Mouse (Mus musculus) G1E-ER4 (cell line): ENCODE data around the gene Pnrc1. TPM values are rescaled to one million over a fixed set of nuclear protein-coding genes. Genes with fewer than 3 reads are reported as not detected.

Source experiments
- GATA1 ChIP-seq: IDR thresholded peaks from one replicate; pipeline ENCODE4 v1.8.0; 2012; ENCODE audit warnings: low read length, inconsistent platforms
- polyA plus RNA-seq: library from polyadenylated mRNA; stranded (reverse); fragments of >175 nt; gene quantifications from 2 replicates; pipeline ENCODE4 v1.2.3, GENCODE M21; 2012

Pnrc1 gene
- polyA plus RNA-seq, 1 experiment, result 77.7 TPM

DNA sequence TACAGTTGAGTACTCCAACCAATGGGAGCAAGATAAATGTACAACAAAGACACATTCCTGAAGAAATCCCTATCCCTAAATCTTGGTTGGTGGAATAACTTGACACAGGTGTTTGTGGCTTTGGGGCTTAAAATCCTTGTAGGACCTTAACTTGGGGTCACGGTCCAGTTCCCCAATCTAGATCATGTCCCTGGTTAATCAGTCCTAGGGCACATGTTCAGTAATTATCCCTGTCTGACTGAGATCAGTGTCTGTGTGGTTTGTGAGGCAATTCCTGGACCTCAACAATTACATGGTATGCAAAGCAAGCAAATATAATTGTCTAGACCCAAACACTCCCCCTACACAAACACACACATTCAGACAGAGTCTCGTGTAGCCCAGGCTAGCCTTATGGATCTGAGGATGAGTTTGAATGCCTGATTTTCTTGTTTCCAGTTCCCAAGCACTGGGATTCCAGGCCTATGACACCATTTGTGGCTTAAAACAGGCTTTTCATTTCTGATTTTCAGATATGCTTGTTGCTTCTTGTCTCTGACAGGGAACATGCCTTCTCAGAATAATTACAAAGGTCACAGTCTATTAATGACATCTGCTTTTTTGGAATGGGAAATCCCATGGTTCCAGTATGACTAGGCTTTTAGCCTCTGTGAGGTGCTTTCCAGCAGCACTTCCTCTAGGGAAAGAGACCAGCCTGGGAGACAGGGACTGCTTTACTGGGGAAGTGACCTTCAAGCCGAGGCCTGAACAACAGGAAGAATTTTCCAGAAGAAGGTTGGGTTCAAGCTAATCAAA is 7.9 kb downstream of the Pnrc1 start:
- no peak for TF ChIP-seq GATA1

DNA sequence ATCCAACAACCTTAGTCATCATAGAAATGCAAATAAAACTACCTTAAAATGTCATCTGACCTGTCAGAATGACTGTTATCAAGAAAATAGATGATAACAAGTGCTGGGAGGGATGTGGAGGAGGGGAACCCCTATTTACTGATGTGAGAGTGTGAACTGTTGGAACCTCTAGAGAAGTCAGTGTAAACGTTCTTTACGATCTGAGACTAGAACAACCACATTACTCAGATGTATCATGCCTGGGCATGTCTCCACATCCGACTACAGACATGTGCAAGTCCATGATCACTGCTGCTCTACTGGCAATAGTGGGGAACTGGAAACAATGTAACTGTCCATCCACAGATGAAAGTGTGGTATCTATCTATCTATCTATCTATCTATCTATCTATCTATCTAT is 16.5 kb downstream of the Pnrc1 start:
- TF ChIP-seq GATA1, result no peak

DNA sequence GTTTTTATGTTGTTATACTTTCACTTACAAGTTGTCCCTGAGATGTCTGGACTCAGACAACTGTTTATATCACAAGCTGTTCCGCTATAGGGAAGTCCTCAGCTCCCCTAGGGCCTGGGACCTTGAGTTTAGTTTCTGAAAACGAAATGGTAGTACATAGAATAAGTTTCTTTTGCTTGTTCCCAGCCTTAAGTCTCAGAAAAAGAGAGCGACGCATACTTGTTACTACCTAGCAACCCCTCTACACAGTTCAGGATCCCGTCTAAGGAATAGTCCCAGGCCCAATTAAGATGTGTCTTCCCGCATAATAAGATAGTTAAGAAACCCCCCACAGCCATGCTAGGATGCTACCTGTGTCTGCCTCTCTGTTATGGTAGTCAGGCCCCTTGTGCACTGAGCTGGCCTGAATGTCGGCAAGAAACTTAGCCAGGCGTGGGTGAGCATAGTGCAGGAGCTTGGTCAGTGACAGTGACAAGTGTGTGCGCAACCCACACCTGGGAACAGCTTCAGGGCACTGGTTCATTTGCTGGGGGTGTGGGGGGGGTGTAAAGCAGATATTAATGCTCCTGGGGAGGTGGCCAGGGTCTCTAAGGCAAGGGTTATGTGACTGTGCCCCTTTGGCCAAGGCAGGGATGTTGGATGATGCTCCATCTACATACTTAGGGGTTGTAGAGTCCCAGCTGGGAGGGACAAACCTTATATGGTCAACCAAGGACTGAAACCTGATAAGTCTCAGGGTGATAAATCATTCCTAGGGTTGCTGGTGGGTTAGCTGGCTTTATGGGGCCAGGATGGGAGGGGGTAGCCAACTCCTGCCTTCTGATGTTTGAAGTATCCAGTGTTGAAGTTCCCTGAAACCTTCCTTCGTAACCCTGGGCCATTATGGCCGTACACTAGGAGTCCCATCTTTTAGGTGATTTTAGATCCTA is 19.3 kb downstream of the Pnrc1 start:
- TF ChIP-seq GATA1, result no peak

DNA sequence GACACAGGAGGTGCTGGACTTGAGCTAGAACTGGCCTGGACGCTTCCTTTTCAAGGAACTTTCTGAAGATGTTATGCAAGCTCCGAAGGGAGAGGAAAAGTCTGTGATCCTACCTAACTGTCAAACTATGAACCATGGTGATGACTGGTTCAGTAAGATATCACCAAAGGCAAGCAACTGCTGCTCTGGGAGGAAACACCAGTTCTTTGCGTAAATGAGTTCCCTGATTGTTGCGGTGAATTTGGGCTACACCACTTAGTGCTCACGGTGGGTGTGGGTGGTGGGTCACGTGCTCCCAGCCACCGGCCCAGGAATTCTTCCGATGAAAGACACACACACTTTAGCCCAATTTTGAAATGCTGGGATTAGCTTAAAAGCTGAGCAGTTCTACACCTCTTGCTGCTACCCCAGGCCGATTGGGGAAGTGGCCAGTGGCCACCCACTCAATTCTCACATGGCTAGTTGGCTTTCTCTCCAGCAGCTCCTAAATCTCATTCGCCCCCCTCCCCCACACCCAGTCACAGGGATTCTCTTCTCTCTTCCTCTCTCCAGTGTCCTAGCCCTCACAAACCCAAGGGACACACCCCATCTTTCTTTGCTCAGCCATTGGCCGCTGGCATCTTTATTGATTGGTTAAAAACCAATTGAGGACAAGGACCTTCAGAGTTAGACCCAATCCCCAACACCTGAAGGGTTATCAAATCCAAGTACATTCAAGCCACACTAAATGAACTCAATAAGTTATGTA is 24.8 kb downstream of the Pnrc1 start:
- TF ChIP-seq GATA1, result no peak

DNA sequence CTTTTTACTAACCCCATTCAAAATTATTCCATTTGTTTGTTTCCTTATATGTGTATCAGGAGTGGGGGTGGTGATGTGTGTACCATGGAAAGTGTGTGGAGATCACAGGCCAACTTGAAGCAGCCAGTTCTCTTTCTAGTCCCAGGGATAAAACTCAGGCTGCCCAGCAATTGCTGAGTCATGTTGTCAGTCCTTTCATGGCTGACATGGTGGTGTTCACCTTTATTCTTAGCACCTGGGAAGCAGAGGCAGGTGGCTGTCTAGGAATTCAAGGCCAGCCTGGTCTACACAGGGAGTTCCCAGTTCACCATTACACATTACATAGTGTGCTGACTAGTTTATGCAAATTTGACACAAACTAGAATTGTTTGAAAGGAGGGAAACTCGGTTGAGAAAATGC is 27.1 kb downstream of the Pnrc1 start:
- no peak for TF ChIP-seq GATA1

DNA sequence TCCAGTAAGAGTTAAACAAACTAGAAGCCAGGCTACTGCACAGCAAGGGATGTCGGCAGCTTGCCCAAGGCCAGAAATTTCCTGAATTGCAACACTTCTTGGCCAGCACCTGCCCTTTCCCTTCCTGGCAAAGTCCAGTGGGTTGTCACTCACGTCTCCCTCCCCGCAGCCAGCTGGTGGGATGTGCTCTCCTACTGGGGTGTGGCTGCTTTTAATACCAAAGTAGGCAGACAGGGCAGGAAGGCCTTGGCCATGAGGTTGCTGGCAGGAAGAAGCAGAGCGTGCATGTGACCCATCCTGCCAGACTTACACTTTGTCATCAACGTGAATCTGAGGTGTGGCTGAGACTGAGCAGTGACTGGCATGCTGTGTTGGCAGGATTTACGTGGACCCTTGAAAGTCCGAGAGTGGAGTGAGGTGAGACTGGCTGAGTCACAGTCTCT is 28.6 kb downstream of the Pnrc1 start:
- no peak for TF ChIP-seq GATA1

DNA sequence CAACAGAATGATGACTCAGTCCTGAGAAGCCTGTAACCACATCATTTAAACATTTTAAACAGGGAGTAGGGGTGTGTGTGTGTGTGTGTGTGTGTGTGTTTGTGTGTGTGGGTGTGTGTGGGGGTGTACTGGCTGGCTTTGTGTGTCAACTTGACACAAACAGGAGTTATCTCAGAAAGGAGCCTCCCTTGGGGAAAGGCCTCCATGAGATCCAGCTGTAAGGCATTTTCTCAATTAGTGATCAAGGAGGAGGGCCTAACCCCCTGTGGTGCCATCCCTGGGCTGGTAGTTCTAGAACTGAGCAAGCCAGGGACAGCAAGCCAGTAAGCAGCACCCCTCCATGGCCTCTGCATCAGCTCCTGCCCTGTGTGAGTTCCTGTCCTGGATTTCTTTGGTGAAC is 29.7 kb downstream of the Pnrc1 start:
- no peak for TF ChIP-seq GATA1

DNA sequence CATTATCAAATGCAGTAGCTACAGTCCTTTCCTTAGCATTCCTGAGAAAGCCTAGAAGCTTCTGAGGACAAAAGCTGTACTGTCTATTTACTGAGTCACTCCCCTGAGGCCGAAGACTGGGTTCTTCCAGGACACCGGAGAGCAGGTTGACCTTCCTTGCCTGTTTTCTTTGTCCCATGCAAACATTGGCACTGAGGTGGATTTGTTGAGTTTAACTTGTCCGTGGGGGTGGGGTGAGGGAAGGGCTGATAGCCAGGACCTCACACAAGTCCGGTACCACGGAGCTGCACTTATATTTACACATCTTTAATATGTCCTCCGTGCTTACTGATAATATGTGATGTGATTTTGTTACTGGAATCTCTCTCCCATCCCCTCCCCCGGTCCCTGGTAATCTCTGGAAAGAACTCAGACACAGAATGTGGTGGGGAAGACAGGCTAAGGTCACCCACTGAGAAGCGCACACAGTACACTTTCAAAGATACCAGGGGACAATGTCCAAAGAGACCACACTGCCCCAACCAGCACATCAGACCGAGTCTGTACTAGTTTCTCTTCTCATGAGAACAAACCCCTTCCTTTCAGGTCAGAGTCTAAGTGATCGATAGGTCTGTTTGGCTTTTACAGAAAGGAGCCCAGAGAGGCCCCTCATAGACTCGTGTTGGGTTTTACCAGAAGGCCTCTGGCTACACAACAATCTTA is 32.5 kb downstream of the Pnrc1 start:
- no peak for TF ChIP-seq GATA1

DNA sequence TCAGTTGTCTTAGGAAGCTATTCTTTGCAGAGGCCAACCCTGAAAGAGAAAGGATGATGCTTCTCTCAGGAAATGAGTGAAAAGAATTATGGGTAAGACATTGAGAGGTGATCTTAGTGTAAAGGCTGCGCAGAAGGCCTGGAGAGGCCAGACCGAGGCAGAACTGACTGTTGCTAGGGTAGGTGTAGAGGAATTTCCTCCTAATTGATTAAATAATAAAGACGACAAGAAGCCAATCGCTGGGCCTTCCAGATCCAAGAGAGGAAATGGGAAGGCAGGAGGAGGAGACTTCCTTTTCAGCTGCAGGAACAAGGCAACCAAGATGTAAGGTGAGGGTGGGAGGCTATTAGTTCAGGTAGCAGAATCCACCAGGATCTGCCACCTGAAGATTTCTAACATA is 35.3 kb downstream of the Pnrc1 start:
- TF ChIP-seq GATA1, result no peak

DNA sequence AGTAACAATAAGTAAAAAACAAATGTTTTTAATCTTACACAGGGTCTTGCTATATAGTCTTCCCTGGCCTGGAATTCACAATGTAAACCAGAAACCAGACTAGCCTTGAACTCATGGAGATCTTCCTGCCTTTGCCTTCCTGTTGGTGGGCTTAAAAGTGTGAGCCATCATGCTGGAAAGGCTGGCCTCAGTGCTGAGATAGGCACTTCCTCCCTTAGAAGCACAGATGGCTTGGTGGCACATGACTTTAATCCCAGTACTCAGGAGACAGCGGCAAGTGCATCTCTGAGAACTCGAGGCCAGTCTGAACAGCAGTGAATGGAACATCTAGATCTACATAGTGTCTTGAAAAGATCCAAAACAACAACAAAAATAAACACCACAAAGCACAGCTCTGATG is 39.1 kb downstream of the Pnrc1 start:
- no peak for TF ChIP-seq GATA1

DNA sequence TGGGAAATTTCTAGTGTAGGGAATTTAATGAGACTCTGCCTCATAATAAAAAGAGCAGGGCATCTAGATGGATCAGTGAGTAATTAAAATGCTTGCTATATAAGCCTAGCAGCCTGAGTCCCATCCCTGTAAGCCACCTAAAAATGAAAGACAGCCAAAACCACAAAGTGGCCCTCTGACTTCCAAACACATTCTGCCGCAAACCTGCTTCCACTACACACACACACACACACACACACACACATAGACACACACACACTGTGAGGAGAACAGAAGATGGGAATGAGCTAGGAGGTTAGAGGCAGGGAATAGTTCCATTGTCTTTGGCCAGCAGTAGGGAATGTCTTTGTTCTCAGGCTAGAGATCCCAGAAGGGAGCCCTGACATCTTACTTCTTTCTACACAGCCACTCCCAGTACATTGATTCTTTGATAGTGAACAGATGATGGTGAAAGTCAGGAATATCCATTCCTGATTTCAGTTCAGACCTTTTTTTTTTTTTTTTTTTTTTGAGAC is 40.2 kb downstream of the Pnrc1 start:
- TF ChIP-seq GATA1, result no peak

DNA sequence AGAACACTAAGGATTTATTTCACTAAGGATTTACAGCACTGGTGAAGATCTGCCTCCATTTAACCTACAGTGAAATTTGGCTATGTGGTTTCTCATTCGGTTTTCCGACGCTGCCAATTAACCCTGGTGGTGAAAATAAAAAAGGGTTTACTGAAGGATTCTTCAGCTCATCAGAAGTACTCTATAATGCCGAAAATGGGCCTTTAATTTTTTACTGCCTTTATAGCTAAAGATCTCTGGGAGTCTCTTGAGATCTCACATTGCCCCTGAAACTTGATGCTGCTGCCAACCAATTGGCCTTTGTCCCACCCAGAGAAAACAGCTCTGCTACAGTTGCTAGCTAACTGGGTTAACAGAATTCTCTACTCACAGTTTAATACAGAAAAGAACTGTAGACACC is 41.0 kb downstream of the Pnrc1 start:
- TF ChIP-seq GATA1, result no peak

DNA sequence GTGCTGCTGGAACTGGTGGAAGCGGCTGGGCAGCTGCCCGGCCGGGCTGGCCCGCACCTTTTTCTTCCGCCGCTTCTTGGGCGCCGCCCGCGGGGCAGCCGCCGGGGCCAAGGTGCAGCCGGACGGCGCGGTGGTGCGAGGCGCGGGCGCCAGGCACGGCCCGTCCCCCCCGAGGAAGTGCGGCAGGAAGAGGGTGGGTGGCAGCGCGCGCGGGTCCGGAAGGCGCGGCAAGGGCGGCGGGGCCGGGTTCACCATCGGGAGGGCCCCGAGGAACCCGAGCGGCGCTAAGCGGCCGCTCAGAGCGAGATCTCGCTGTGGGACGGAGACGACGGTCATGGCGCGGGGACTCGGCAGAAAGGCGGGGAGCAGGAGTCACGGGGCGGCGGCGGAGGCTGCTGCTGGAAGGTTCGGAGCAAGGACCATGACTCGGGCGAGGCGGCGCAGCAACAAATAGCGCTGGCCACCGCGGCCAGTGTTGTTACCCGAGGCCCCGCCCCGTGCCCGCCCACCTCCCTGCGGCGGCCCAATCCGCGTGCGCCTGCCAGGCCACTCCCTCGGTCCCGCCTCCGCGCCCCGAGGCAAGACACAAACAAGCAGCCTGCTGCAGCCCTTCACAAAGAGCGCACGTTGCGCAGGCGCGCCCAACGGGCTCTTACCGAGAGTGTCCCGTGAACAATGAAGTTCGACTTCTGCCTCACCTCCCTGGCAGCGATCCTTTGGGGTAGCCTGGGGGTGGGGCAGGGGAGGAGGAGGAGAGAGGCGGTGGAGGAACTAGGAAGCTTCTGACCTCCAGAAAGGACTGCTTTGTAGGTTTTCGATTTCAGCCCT is 41.7 kb downstream of the Pnrc1 start:
- no peak for TF ChIP-seq GATA1

DNA sequence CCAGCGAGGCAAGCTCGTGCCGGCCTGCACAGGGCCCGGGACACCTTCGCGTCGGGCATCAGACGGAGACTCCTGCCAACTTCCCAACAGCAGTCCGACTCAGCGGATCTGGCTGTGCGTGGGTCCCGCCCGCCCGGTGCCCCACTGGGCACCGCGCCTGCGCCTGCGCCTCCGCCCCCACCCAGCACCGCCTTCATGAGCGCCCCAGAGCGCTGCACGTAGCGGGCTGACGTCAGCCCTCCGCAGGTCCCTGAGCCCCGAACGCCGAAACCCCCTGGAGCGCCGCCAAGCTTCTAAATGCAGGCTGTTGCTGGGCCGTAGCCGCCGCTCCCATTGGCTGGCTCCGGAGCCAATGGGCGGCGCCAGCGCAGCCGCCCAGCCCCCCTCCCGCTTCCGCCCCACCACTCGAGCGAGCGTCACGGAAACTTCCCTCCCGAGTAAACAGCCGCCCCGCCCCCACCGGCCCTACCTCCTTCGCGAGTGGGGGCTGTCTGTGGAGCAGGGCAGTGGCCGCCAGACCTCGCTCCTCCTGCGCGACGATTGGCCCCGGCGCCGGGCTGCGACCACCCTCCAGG is 42.4 kb downstream of the Pnrc1 start:
- TF ChIP-seq GATA1, result no peak
